Mouse (Mus musculus) naive thymus-derived CD4-positive, alpha-beta T cell, adult 2 months (primary cell): ENCODE measurements around the gene Adamtsl3.

Source experiments
- DNase-seq: peaks from one replicate; pipeline ENCODE4 v3.0.0-alpha.2; 2011; ENCODE audit warnings: low read depth

The Adamtsl3 gene

DNA sequence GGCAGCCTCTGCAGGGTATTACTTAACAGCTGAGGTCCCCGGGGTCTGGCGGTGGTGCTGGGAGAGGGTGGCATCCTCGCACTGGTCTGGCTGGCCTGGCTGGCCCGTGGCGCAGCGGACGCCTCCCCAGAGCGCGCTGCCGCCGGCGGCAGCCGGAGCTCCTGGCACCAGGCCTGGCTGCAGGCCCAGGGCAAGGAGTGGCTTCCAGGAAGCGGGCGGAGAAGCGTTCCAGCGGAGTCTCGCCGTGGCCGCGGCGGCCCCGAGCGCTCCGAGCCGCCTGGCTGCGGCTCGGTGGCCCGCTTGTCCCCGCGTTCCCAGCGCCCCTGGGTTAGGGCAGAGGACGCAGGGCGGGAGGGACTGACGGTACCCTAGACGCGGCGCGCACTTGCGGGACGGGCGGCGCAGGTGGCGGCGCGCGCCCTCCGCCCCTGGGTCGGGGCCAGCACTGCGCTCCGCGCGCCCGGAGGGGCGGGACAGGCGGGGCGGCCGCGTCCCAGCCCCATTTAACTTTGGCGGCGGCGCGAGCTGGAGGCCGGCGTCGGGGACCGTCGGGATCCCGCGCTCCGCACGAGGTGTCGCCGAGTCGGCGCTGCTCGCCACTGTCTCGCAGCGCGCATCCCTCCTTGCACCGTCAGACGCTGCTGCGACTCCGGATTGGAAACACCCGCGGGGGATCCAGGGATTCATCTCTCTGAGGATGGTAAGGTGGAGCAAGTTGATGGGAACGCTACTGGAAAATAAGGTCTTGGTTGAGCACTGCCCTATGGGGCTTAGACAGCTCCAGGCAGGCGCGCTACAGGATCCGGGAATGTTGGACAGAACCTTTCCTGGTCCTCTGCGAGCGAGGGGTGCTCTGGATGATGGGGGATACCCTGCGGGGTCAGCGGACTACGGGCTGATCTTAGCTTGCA lies at the start of gene Adamtsl3:
Adamtsl3 (plus strand) TSS at position 484 of the 911 bp plus-strand sequence.
- no peak for DNase-seq

- DNase-seq, result peak; percentile 2
These were observed 48.3 kb upstream of the Adamtsl3 start for GRCm38 (mm10) chr7:82287242-82287641.

- no peak for DNase-seq
These were observed 42.1 kb upstream of the Adamtsl3 start for GRCm38 (mm10) chr7:82293441-82293840.

- DNase-seq, result no peak
These were observed 41.4 kb upstream of the Adamtsl3 start for GRCm38 (mm10) chr7:82294083-82294482.

- DNase-seq, result no peak
These were observed 40.9 kb upstream of the Adamtsl3 start for GRCm38 (mm10) chr7:82294611-82295010.

GRCm38 (mm10) chr7:82308398-82308797 lies 27.1 kb upstream of the Adamtsl3 start:
- no peak for DNase-seq

DNA sequence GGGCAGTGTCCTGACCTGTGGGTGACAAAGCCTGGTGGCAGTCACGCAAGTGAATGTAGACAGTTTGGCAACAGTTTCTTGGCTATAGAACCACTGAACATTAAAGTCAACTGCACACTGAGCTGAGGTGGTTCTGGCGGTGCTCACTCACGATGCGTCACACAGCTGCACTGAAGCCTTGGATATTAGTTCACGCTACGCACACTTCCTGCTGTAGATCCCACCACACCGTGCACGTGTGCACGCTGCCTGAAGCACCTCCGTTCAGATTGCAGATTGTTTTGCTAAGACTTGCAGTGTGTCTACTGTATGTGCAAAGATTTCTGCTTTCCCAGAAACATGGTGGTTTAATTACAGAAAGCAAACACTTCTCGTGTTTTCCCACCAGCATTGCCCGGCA lies 17.0 kb upstream of the Adamtsl3 start:
- no peak for DNase-seq

GRCm38 (mm10) chr7:82326616-82327015 lies 8.9 kb upstream of the Adamtsl3 start:
- no peak for DNase-seq

- DNase-seq, result no peak
These were observed 8.3 kb upstream of the Adamtsl3 start for GRCm38 (mm10) chr7:82327201-82327600.

DNA sequence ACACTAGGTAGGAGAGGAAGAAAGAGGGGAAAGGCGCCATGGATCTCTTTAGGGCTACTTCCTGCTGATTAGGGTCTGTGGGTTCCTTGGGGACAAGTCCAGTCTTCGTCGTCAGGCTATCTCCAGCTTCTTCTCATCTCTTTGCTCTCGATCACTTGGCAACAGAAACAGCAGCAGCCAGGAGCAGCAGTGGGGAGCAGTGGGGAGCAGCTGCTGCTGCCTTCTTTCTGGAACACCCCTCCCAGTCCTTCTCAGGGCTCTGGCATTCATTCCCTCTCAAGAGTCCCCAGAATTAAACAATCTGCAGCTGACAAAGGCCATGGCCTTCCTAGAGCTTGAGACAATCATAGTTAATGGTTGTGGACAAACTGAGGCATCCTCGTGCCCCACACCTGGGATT lies 7.6 kb upstream of the Adamtsl3 start:
- DNase-seq, result no peak

- no peak for DNase-seq
These were observed 5.7 kb upstream of the Adamtsl3 start for GRCm38 (mm10) chr7:82329831-82330230.

DNA sequence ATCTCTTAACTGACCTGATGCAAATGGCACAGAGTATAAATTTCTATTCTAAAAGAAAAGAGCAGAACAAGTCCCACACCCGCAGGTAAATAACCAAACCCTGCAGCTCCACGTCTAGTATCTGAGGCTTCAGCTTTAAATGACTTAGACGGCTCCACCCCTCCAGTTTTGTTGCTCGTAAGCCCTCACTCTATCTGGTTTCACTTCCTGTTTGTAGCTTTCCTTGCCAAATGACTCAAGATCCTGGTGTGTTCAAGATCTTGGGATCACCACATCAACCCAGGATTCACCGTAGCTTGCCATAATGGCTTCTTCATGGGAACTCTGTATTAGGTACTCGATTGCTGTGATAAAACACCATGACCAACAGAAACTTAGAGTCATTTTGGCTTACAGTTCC lies 4.6 kb upstream of the Adamtsl3 start:
- DNase-seq, result no peak

DNA sequence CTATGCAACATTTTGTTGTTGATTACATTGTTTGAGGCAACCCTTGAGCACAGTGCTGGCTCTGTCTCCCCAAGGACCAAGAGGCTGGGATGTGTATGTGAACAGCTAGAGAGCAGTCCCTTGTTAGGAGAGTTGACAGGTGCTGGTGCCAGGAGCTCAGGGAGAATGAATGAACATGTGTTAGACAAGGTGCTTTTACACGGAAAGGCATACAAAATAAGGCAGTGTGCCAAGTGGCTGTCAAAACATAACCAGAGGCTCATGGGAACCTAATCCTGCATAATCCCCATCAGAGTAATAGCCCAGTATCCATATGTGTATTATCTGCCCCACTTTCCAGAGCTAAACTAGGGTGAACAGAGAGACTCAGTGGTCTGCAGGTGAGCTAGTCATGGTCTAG lies 1.5 kb upstream of the Adamtsl3 start:
- DNase-seq, result no peak

GRCm38 (mm10) chr7:82336132-82336531 lies 638 bp downstream of the Adamtsl3 start:
- no peak for DNase-seq

GRCm38 (mm10) chr7:82338121-82338520 lies 2.6 kb downstream of the Adamtsl3 start:
- no peak for DNase-seq

- no peak for DNase-seq
These were observed 3.0 kb downstream of the Adamtsl3 start for GRCm38 (mm10) chr7:82338532-82338931.

GRCm38 (mm10) chr7:82339214-82339613 lies 3.7 kb downstream of the Adamtsl3 start:
- peak; percentile 5 for DNase-seq

- DNase-seq, result no peak
These were observed 6.0 kb downstream of the Adamtsl3 start for GRCm38 (mm10) chr7:82341476-82341875.

DNA sequence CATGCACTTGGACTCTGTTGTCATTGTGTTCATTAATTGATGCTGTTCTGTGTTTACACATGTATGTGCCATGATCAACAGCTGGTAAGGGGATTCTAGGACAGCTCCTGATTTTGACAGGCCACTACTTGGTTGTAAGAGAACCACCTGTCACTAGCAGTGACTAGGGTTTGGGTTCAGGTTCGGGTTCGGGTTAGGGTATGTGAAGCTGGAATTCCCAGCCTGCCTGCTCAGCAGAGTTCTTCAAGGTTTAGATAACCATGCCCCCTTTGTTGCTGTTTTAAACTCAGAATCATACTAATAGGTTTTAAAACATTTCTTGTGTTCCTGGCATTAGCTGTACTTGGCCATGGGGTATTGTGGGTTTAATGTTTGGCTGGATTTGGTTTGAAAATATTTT lies 11.2 kb downstream of the Adamtsl3 start:
- no peak for DNase-seq

- no peak for DNase-seq
These were observed 14.3 kb downstream of the Adamtsl3 start for GRCm38 (mm10) chr7:82349796-82350195.

DNA sequence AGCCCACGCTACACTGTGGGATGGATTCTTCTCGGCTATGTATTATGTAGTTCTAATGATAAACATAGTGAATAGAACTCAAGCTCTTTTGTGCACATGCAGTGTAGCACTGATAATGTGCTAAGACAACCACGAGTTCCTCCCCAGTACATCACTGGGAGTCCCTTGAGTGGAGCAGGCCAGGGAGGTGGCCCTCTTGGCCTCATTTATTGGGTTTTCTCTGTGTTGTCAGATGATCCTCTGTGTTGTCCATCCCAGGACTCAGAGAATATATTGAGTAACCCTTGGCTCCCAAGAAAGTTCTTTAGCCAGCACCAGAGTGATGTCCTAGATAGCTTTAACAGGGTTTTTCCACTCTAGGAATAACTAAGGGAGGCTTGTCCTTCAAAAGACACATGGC lies 14.9 kb downstream of the Adamtsl3 start:
- no peak for DNase-seq

DNA sequence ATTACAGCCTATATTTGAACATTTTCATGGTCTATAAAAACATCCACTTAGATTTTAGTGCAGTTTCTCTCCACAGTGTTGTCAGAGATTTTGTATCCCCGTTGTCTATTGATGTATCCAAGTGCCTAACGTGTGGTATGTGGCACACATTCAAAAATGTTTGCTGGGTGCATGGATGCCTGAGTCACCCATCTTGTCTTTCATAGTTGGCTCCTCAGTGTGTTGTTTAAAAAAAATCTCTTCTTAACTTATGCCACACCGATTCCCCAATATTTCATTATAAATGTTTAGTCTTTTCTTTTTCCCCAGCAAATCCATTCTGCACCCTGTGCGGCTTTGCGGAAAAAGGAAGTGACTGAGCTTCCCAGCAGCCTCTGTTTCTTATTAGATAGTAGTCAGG lies 23.7 kb downstream of the Adamtsl3 start:
- no peak for DNase-seq

DNA sequence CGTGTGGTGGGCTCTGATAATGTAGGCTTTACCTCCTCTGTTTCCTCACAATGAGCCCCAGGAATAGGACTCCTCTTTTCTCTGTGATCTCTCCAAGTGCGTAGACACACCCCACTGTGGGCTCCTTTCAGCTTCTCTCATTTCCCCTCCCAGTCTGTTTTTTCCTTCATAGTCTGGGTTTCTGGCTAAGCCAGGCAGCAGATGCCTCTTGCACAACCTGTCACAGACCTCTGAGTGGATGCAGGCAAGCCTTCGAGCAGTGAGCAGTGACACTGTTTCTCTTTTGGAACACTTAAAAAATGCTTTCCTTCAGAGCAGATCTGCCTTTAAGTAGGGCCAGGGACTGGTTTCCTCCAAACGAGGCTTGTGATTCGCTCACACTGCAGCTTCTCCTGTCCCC lies 24.2 kb downstream of the Adamtsl3 start:
- no peak for DNase-seq

- no peak for DNase-seq
These were observed 24.7 kb downstream of the Adamtsl3 start for GRCm38 (mm10) chr7:82360186-82360585.
